Mouse (Mus musculus): Measurements from ENCODE around the gene Ms4a2. TPM values are rescaled to one million over a fixed set of nuclear protein-coding genes. Genes with fewer than 3 reads are reported as not detected.

Gene Ms4a2
- total RNA-seq (2023): 3.3 and 3.5 TPM in 2 replicates

DNA sequence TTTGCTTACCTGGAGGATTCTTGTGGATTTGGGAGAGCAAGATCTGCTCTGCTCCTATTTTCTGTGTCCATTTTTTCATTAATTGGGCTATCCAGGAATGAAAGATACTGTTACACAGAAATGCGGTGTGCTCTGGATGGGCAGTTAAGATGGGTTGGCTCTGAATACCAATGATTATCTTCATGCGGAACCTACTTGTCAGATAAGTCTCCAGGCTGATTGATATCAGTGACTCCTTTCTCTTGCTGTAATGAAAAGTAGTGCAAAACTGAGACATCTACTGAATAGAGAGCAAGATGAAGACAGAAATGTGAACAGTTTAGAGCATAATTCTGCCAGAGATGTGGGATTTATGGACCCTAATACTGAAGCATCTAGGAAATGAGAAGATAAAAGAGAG lies at the start of gene Ms4a2:
Ms4a2 (minus strand) TSS at position 169 of the 400 bp plus-strand sequence.

DNA sequence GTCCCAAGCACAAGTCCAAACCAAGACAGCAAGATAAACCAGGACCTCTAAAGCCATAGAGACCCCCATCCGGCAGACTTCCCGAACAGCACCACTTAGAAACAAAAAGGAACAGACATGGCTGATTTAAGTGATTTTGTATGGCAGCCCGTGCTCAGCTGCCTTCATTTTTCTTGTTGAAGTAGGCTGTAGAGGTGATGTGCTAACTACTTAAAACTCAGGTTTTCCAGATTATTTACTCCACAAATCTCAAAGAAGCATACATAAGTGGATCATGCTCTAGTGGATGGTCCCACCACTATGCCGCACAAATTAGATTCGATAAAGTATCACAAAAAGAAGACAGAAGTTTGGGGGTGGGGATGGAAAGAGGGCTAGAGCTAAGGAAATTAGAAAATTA lies 36.9 kb upstream of the Ms4a2 start, which contains the start of gene Oosp2:
Oosp2 (minus strand) TSS at position 101 of the 400 bp plus-strand sequence.

DNA sequence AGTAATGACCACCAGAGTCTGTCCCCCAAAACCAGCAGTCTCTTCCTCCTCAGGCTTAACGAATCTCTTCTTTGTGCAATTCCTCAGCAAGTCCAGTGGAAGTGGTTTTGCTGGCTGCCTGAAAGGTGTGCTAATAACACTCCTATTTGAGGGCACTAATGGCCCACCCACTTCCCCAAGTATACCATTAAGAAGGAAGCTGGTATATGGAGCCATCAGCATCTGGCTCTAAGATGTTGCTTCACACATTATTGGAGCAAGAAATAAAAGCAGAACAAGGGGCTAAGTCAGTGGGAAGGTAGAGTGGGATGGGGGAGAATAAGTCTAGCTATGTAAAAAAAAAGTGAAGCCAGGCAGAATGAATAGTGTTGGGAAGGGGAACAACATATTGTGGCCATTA lies 17.2 kb upstream of the Ms4a2 start, which contains the start of gene Ms4a3:
Ms4a3 (minus strand) TSS at position 120 of the 400 bp plus-strand sequence.

DNA sequence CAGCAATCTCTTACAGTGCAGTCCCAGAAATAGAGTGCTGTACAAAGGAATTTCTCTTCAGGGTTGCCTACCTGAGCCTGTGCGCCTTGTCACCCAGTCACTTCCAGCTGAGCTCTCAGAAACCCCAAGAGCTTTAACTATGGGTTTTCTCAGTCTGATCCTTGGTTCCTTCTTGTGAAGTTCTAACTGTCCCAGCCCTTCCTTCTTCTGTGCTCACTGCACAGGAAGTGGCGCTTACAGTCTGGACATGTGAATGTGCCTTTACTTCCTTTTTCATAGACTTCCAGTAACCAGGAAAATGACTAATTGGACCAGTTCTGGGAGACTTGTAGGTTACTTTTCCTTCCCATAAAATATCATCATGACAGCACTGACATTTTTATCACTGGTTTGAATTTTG lies 18.9 kb downstream of the Ms4a2 start, which contains the start of gene Ms4a6d:
Ms4a6d (minus strand) TSS at position 247 of the 400 bp plus-strand sequence.

Other genes starting within 250 kb of the Ms4a2 start
- gene Ms4a4a, start 248.2 kb downstream of the Ms4a2 start, total RNA-seq (2023): 8.6 and 9.1 TPM in 2 replicates
- 26.6 and 27.6 TPM in 2 replicates for gene Ms4a4c, start 218.9 kb downstream of the Ms4a2 start, total RNA-seq (2023)
- 3.4 and 5.1 TPM in 2 replicates for gene Ms4a4b, start 180.2 kb downstream of the Ms4a2 start, total RNA-seq (2023)
- 117 and 149 TPM in 2 replicates for gene Ms4a6c, start 154.4 kb downstream of the Ms4a2 start, total RNA-seq (2023)
- gene Gm8369, start 137.8 kb downstream of the Ms4a2 start, total RNA-seq (2023): 1.5 and 2.4 TPM in 2 replicates
- 11.9 and 14.9 TPM in 2 replicates for gene Ms4a6b, start 107.2 kb downstream of the Ms4a2 start, total RNA-seq (2023)
- not detected in 2 replicates for gene Ms4a4d, start 86.9 kb downstream of the Ms4a2 start, total RNA-seq (2023)
- gene Ms4a6d, start 18.9 kb downstream of the Ms4a2 start, total RNA-seq (2023): 5.6 and 9.4 TPM in 2 replicates
- 72.4 and 78.0 TPM in 2 replicates for gene Ms4a3, start 17.1 kb upstream of the Ms4a2 start, total RNA-seq (2023)
- 1.0 TPM in 1 of 2 replicates, not detected in the other for gene Oosp2, start 36.8 kb upstream of the Ms4a2 start, total RNA-seq (2023)
- not detected in 2 replicates for gene Oosp1, start 67.4 kb upstream of the Ms4a2 start, total RNA-seq (2023)
- gene Oosp3, start 73.3 kb upstream of the Ms4a2 start, total RNA-seq (2023): not detected in 2 replicates
- not detected in 2 replicates for gene Gif, start 123.8 kb upstream of the Ms4a2 start, total RNA-seq (2023)
- gene Mrpl16, start 146.7 kb upstream of the Ms4a2 start, total RNA-seq (2023): 11.7 and 13.1 TPM in 2 replicates
- gene Stx3, start 195.7 kb upstream of the Ms4a2 start, total RNA-seq (2023): 15.4 and 20.5 TPM in 2 replicates
- gene Olfr1417, start 215.5 kb upstream of the Ms4a2 start, total RNA-seq (2023): not detected in 2 replicates
- gene Olfr1418, start 237.3 kb upstream of the Ms4a2 start, total RNA-seq (2023): not detected in 2 replicates

Data from neutrophil, adult 65 days (primary cell).